Mouse (Mus musculus) liver, postnatal 0 days (tissue): ENCODE measurements around the gene Wdr20.

ENCODE experiments used
- CTCF ChIP-seq: sonication (generic); IDR thresholded peaks from 2 replicates; pipeline ENCODE4 v1.5.1; 2016; ENCODE audit warnings: antibody characterized with exemption, low read depth
- EP300 ChIP-seq: IDR thresholded peaks from 2 replicates; pipeline ENCODE4 v1.6.1; 2016; ENCODE audit warnings: antibody characterized with exemption, low read depth, mild to moderate bottlenecking

- TF ChIP-seq CTCF (no peak), EP300 (no peak)
Measured at GRCm38 (mm10) chr12:110851414-110851813, 113.7 kb downstream of the Wdr20 start.
